Mouse (Mus musculus) heart, postnatal 36 days (tissue): Measurements from ENCODE around the gene Gp1ba. TPM values are rescaled to one million over a fixed set of nuclear protein-coding genes. Genes with fewer than 3 reads are reported as not detected.

ENCODE experiments used
- DNase-seq, 2 experiments: peaks; one replicate each; pipeline ENCODE4 v3.0.0; 2021 to 2022
- intact Hi-C: fragments of 180-260 bp; cut with DNase I; formaldehyde crosslinking; loops from one replicate; pipeline ENCODE4 v1.15.1; 2025
- total RNA-seq, 2 experiments: library from RNA; stranded (reverse); gene quantifications; 2 replicates each; pipeline ENCODE4 v1.2.3; 2021

The Gp1ba gene
- total RNA-seq, 2 experiments from 2014 or later, result 0.16 to 0.17 TPM

GRCm38 (mm10) chr11:70663957-70664356 lies 25.0 kb downstream of the Gp1ba start:
- intact Hi-C loops, result no loop called here
- DNase-seq, result peak; percentile 42 to 50

- no peak for DNase-seq
- intact Hi-C loops, result no loop called here
Observed at GRCm38 (mm10) chr11:70664741-70665140, 25.8 kb downstream of the Gp1ba start.

GRCm38 (mm10) chr11:70666687-70667086 lies 27.8 kb downstream of the Gp1ba start:
- intact Hi-C loops, result no loop called here
- no peak for DNase-seq

DNA sequence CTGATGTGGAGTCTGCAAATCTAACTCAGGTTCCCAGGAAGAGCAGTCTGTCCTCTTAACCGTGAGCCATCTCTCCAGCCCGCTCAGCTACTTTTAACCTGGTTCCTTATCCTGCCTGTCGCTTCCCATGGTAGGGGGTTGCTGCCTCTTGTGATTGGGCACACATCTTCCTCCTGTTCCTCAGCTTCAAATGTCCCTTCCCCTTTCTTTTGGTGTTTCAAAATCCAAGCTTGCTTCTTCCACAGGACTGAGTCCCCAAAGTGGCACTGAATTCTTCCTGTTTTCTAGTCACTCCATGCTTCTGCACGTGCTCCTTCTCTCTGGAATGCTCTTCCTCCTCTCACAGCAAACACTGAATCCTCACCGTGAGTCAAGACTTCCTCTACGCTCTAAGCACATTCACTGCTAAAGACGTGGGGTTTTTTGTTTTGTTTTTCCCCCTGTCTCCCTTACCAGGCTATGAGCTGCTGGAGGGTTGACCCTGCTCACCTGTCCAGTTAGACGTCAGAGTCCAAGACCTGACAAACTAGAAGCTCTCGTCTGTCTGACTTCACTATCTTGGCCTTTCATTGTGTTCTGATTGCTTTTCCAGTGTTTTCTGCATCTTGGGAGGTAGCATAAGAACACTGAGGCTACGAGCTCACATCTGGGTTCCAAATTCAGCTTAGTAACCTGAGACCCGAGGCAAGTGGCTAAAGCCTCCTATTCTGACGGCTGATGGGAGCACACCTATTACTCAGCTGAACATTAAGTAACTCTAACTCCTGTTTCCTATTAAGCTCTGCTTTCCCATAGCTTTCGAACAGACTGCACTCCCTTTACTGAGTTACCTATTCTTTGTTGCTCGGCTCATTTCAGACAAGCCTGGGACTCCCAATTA lies 28.6 kb downstream of the Gp1ba start:
- intact Hi-C loops, result loop anchor here (1.0 kb wide), 1 partner anchor 11 kb away; no protein-coding TSS in a partner anchor
- DNase-seq, result no peak

DNA sequence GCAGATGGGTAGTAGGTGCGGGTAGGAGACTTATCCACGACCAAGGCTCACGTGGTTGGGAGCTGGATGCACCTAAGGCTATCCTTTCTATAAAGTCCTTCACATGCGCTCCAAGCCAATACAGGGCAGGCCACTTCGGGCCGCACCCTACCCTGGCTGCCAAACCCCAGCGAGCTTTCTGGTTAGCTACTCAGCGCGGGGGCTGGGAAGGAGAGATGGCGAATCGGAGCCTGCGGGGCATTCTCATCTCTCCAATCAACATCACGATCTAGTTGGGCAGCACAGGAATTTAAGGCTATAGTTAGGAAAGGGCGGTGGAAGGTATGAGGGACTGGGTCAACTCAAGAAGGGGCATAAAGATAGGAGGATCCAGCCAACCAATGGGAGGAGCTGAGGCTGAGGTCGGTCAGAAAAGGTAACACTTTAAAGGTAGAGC lies 29.4 kb downstream of the Gp1ba start:
- intact Hi-C loops, result loop anchor here (1.0 kb wide), 1 partner anchor 12 kb away; no protein-coding TSS in a partner anchor
- DNase-seq, result no peak

DNA sequence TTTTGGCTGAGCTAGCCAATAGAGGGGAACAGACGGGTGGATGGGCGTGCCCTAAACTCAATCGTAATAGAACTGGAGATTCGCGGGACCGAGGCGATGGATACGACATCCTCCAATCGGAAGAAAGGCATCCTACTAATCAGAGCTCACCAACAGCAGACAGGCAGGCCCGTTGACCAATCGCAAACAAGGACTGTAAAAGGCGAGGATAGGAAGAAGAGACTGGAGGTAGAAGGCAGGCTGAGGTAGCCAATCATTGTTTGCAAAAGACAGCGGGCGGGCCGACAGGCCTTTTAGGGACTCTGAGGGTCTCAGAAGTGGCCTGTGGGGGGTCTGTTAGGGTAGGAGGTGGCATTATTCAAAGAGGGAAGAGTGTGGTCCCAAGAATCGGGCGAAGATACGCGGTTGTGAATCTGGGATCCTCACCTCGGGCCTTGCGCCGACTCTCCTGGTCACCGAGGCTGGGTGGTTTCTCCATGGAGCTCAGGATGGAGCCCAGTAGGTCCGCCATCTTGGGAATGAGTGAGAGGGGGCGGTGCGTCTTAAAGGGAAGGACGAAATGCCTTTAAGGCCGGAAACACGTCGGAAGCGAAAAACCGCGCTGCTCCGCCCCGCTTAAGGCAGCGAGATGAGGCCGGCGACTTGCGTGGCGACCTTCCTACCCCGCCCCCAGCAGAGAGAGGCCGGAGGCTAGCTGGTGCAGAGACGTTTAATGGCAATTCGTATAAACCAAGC lies 30.0 kb downstream of the Gp1ba start, which contains the start of gene Spag7:
Gene Spag7 (minus strand): TSS at position 646 of the 735 bp plus-strand sequence.
- DNase-seq, result peak; percentile 94 to 97
- intact Hi-C loops, result loop anchor here (1.0 kb wide), 1 partner anchor 13 kb away; no protein-coding TSS in a partner anchor

GRCm38 (mm10) chr11:70669582-70670345 lies 30.8 kb downstream of the Gp1ba start:
- intact Hi-C loops, result no loop called here
- DNase-seq, result peak; percentile 71 to 72

DNA sequence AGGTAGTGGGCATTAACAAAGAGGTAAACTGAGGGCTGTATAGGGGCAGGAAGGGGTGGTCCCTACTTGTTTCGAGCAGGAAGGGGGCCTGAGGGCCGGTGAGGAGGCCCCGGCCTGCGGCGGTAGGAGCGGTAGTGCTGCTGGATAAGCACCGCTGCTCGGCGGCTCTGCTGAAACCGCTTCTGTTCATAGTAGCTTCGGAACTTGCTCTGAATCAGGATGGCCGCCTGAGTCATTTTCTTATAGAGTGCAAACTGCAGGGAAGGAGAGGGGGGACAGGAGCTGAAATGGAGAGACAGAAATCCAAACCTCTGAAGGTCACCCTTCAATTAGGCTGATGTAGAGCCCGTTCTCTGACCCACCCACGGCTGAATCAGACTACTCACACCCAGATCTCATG lies 31.6 kb downstream of the Gp1ba start:
- DNase-seq, result no peak
- intact Hi-C loops, result no loop called here

DNA sequence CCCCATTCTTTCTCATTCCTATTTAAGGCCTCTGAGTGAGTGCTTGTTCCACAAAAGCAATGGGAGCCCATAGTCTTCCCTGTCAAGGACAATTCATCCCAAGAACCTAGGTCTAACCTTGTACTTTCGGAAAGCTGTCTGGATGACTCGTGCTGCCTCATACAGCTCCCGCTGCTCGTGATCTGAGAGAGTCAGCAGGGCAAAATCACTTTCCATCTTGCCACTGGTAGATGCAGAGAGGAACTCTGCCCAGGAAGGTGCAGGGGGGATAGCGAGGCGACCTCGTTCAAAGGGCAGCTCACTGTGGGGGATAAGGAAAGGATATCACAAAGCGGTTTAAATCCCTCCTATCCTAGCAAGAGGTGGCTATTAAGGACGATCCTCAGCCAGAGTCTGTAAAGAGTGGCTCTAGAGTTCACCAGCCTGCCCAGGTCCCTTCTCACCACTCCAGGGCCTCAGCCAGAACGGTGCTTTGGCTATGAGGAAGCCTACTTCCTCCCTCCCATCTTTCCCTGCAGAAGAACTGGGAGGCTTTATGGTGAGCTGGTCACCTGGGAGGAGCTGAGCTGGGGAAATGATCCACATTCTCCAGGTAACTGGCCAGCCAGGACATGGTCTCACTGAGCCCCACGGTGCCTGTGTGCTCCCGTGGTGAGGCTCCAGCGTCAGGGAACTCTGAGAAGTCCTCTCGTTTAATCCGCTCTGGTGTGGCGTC lies 32.6 kb downstream of the Gp1ba start:
- intact Hi-C loops, result loop anchor here (1.0 kb wide), 1 partner anchor 16 kb away; no protein-coding TSS in a partner anchor
- no peak for DNase-seq

- intact Hi-C loops, result no loop called here
- DNase-seq, result no peak
Observed at GRCm38 (mm10) chr11:70674014-70674413, 35.1 kb downstream of the Gp1ba start.

- DNase-seq, result no peak
Observed at GRCm38 (mm10) chr11:70674501-70674900, 35.6 kb downstream of the Gp1ba start.

DNA sequence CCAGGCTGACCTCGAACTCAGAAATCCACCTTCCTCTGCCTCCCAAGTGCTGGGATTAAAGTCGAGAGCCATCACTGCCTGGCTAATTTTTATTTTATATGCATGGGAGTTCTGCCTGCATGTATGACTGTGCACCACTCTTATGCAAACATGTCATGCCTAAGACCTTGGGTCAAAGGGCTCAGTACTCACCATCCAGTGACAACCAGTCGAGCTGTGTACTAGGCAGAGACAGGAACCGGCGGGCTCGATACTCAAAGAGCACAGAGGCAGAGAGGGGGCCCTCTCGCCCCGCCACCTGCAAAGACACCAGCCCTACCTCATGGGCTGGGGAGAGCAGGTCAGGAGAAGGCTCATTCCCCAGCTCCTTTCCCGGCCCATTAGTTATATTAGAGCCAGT lies 39.2 kb downstream of the Gp1ba start:
- DNase-seq, result no peak
- intact Hi-C loops, result no loop called here

More at GRCm38 (mm10) chr11:70674501-70674900, 35.6 kb downstream of the Gp1ba start:
- intact Hi-C loops, result no loop called here

GRCm38 (mm10) chr11:70678576-70678975 lies 39.7 kb downstream of the Gp1ba start:
- no peak for DNase-seq
- intact Hi-C loops, result no loop called here

- intact Hi-C loops, result no loop called here
Observed at GRCm38 (mm10) chr11:70679361-70679760, 40.4 kb downstream of the Gp1ba start.

GRCm38 (mm10) chr11:70679894-70680293 lies 41.0 kb downstream of the Gp1ba start:
- intact Hi-C loops, result no loop called here
- no peak for DNase-seq

More at GRCm38 (mm10) chr11:70679361-70679760, 40.4 kb downstream of the Gp1ba start:
- no peak for DNase-seq

- DNase-seq, result no peak
- intact Hi-C loops, result no loop called here
Observed at GRCm38 (mm10) chr11:70681170-70681569, 42.2 kb downstream of the Gp1ba start.

- intact Hi-C loops, result no loop called here
- no peak for DNase-seq
Observed at GRCm38 (mm10) chr11:70681897-70682581, 43.1 kb downstream of the Gp1ba start.

DNA sequence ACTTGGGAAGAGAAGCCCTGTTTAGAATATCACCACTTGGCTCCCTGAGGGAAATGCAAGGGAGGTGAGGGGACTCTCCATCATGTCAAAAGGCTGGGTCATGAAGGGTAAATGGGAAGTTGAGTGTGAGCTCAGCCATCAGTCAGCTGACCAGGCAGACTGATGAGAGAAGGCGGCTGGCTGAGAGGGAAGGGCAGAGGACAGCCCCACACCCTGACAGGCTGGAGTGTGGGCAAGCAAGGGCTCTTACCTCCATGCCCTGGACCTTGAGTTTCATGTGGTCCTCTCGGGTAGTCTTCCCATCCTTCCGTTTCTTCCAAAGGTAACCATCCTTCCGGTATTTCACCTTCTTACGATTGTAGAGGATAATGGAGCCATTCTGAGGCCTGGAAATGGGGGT lies 44.7 kb downstream of the Gp1ba start:
- DNase-seq, result no peak
- intact Hi-C loops, result no loop called here

DNA sequence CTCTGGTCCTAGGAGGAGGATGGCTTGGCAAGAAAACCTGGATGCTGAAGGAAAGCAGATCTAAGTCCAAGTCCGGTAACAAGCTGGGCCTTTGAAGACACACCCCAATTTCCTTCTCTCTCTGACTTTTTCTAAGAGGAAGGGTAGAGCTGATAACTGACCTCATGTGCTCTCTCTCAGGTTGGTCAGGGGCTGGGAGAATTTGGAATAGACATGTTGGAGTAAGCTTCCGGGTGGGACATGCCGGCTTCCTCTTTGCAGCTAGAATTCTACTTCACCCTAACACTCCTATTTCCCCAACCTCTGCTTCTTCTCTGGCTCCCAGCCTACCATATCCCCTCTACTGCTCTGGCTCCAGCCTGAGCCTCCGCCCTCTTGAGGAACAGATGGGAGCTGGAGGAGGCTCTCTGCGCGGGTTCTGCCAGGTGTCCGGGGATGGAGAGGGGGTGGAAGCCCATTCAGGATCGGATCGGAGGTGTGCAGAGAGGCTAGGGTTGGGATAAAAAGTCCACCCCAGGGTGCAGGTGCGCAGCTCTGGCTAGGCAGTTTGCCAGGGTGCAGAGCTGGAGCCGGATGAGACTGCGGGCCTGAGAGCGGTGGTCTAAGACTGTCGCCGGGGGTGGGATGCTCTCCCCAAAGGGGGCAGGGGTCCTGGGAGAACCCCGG lies 48.1 kb downstream of the Gp1ba start:
- intact Hi-C loops, result loop anchor here (1.0 to 5.0 kb wide), 2 partner anchors 16 to 70 kb away; no protein-coding TSS in a partner anchor
- peak; percentile 38 to 58 for DNase-seq
